Mouse (Mus musculus): ENCODE data around the gene Arhgef12. TPM values are rescaled to one million over a fixed set of nuclear protein-coding genes. Genes with fewer than 3 reads are reported as not detected.

The Arhgef12 gene
- total RNA-seq, 1 experiment = 23.2 TPM

- in situ Hi-C loops (cut with MboI; ENCODE audit: low sequenced_read_pairs in 2 of 2, unreplicated experiment in 2 of 2) = no loop called here
- no peak for TF ChIP-seq MAFK (IDR thresholded peaks at IDR 0.05; ENCODE audit: insufficient read depth, low read depth, low read length)
- peak; percentile 61; the same call in 1 of the 2 replicates for TF ChIP-seq HCFC1 (IDR thresholded peaks at IDR 0.05; ENCODE audit: borderline replicate concordance, insufficient read depth, low read length)
- Histone ChIP-seq H3K9ac (ENCODE audit: insufficient read depth, low read depth, low read length, poor library complexity, severe bottlenecking) (peak within 1 kb of the TSS; percentile 64), H3K9me3 (ENCODE audit: control insufficient read depth, insufficient read depth, low read depth, low read length) (no peaks in the 10 kb centered on the region), H3K4me1 (ENCODE audit: control insufficient read depth in 2 of 2, insufficient read depth in 2 of 2, low read length in 2 of 2, poor library complexity in 1 of 2) (peaks cover 0 to 2% of the 10 kb centered on the region in 2 experiments; a peak in 1 of 4 replicates), H3K27ac (ENCODE audit: insufficient read depth, low read depth, low read length, poor library complexity, severe bottlenecking) (no peak within 1 kb of the TSS), H3K36me3 (ENCODE audit: control insufficient read depth, insufficient read depth, low read length, poor library complexity, severe bottlenecking) (peaks cover 3% of the 10 kb centered on the region; the same call in 1 of the 2 replicates), H3K4me3 (ENCODE audit: insufficient read depth in 1 of 2, low read depth in 1 of 2, low read length in 2 of 2, poor library complexity in 1 of 2, severe bottlenecking in 1 of 2) (peak within 1 kb of the TSS; percentile 70 to 94)
- DNase-seq (ENCODE audit: low read depth, low spot score) = peak; percentile 67
These were observed 9.3 kb upstream of the Arhgef12 start, which contains the start of gene Tmem136 for GRCm38 (mm10) chr9:43116134-43116996. Gene Tmem136 (minus strand): TSS chr9:43116570.

- H3K27ac ChIP-seq (ENCODE audit: insufficient read depth, low read depth, low read length, poor library complexity, severe bottlenecking) = no peak overlapping the region
- peak overlapping the region; percentile 70 to 94 for H3K4me3 ChIP-seq (ENCODE audit: insufficient read depth in 1 of 2, low read depth in 1 of 2, low read length in 2 of 2, poor library complexity in 1 of 2, severe bottlenecking in 1 of 2)
- no peaks in the 10 kb centered on the region for H3K9me3 ChIP-seq (ENCODE audit: control insufficient read depth, insufficient read depth, low read depth, low read length)
- H3K9ac ChIP-seq (ENCODE audit: insufficient read depth, low read depth, low read length, poor library complexity, severe bottlenecking) = peak overlapping the region; percentile 64
- in situ Hi-C loops (cut with MboI; ENCODE audit: low sequenced_read_pairs in 2 of 2, unreplicated experiment in 2 of 2) = no loop called here
- H3K36me3 ChIP-seq (ENCODE audit: control insufficient read depth, insufficient read depth, low read length, poor library complexity, severe bottlenecking) = peaks cover 6% of the 10 kb centered on the region; the same call in 1 of the 2 replicates
- TF ChIP-seq HCFC1 (IDR thresholded peaks at IDR 0.05; ENCODE audit: borderline replicate concordance, insufficient read depth, low read length) = no peak
- TF ChIP-seq MAFK (IDR thresholded peaks at IDR 0.05; ENCODE audit: insufficient read depth, low read depth, low read length) = no peak
- no peak for TF ChIP-seq ZC3H11A (IDR thresholded peaks at IDR 0.05; ENCODE audit: borderline replicate concordance, low read depth, low read length)
- no peak for TF ChIP-seq CHD2 (IDR thresholded peaks at IDR 0.05; ENCODE audit: low read depth, low read length)
- no peak for TF ChIP-seq ZNF384 (IDR thresholded peaks at IDR 0.05; ENCODE audit: low read depth, low read length)
- no peak for DNase-seq (ENCODE audit: low read depth, low spot score)
- peaks cover 0 to 2% of the 10 kb centered on the region in 2 experiments; a peak in 1 of 4 replicates for H3K4me1 ChIP-seq (ENCODE audit: control insufficient read depth in 2 of 2, insufficient read depth in 2 of 2, low read length in 2 of 2, poor library complexity in 1 of 2)
These were observed 8.5 kb upstream of the Arhgef12 start for GRCm38 (mm10) chr9:43115431-43116133.

- Histone ChIP-seq H3K27ac (ENCODE audit: insufficient read depth, low read depth, low read length, poor library complexity, severe bottlenecking) (no peak overlapping the region), H3K36me3 (ENCODE audit: control insufficient read depth, insufficient read depth, low read length, poor library complexity, severe bottlenecking) (peaks cover 6% of the 10 kb centered on the region; the same call in 1 of the 2 replicates), H3K9me3 (ENCODE audit: control insufficient read depth, insufficient read depth, low read depth, low read length) (no peaks in the 10 kb centered on the region), H3K9ac (ENCODE audit: insufficient read depth, low read depth, low read length, poor library complexity, severe bottlenecking) (no peak overlapping the region), H3K4me3 (ENCODE audit: insufficient read depth in 1 of 2, low read depth in 1 of 2, low read length in 2 of 2, poor library complexity in 1 of 2, severe bottlenecking in 1 of 2) (no peak overlapping the region), H3K4me1 (ENCODE audit: control insufficient read depth in 2 of 2, insufficient read depth in 2 of 2, low read length in 2 of 2, poor library complexity in 1 of 2) (peaks cover 0 to 2% of the 10 kb centered on the region in 2 experiments; a peak in 1 of 4 replicates)
- TF ChIP-seq HCFC1 (IDR thresholded peaks at IDR 0.05; ENCODE audit: borderline replicate concordance, insufficient read depth, low read length) = no peak
- no peak for TF ChIP-seq CHD2 (IDR thresholded peaks at IDR 0.05; ENCODE audit: low read depth, low read length)
- no peak for TF ChIP-seq ZC3H11A (IDR thresholded peaks at IDR 0.05; ENCODE audit: borderline replicate concordance, low read depth, low read length)
- no peak for TF ChIP-seq ZNF384 (IDR thresholded peaks at IDR 0.05; ENCODE audit: low read depth, low read length)
- no peak for TF ChIP-seq MAFK (IDR thresholded peaks at IDR 0.05; ENCODE audit: insufficient read depth, low read depth, low read length)
- no peak for DNase-seq (ENCODE audit: low read depth, low spot score)
- in situ Hi-C loops (cut with MboI; ENCODE audit: low sequenced_read_pairs in 2 of 2, unreplicated experiment in 2 of 2) = no loop called here
These were observed 7.8 kb upstream of the Arhgef12 start for GRCm38 (mm10) chr9:43114833-43115232.

GRCm38 (mm10) chr9:43110286-43110980 is 3.4 kb upstream of the Arhgef12 start:
- no peak overlapping the region for H3K4me3 ChIP-seq (ENCODE audit: insufficient read depth in 1 of 2, low read depth in 1 of 2, low read length in 2 of 2, poor library complexity in 1 of 2, severe bottlenecking in 1 of 2)
- peaks cover 6% of the 10 kb centered on the region; the same call in 1 of the 2 replicates for H3K36me3 ChIP-seq (ENCODE audit: control insufficient read depth, insufficient read depth, low read length, poor library complexity, severe bottlenecking)
- in situ Hi-C loops (cut with MboI; ENCODE audit: low sequenced_read_pairs in 2 of 2, unreplicated experiment in 2 of 2) = no loop called here
- H3K9ac ChIP-seq (ENCODE audit: insufficient read depth, low read depth, low read length, poor library complexity, severe bottlenecking) = no peak overlapping the region
- peaks cover 2 to 5% of the 10 kb centered on the region in 2 experiments; a peak in 2 of 4 replicates for H3K4me1 ChIP-seq (ENCODE audit: control insufficient read depth in 2 of 2, insufficient read depth in 2 of 2, low read length in 2 of 2, poor library complexity in 1 of 2)
- DNase-seq (ENCODE audit: low read depth, low spot score) = no peak
- no peak overlapping the region for H3K27ac ChIP-seq (ENCODE audit: insufficient read depth, low read depth, low read length, poor library complexity, severe bottlenecking)
- no peaks in the 10 kb centered on the region for H3K9me3 ChIP-seq (ENCODE audit: control insufficient read depth, insufficient read depth, low read depth, low read length)
- TF ChIP-seq ZNF384 (IDR thresholded peaks at IDR 0.05; ENCODE audit: low read depth, low read length) (no peak), ZC3H11A (IDR thresholded peaks at IDR 0.05; ENCODE audit: borderline replicate concordance, low read depth, low read length) (no peak), CHD2 (IDR thresholded peaks at IDR 0.05; ENCODE audit: low read depth, low read length) (no peak), MAFK (IDR thresholded peaks at IDR 0.05; ENCODE audit: insufficient read depth, low read depth, low read length) (no peak), HCFC1 (IDR thresholded peaks at IDR 0.05; ENCODE audit: borderline replicate concordance, insufficient read depth, low read length) (no peak)

Measured in ES-E14 (cell line).